Mouse (Mus musculus): ENCODE results near the gene Ube2l6. TPM values are rescaled to one million over a fixed set of nuclear protein-coding genes. Genes with fewer than 3 reads are reported as not detected.

Gene Ube2l6
- polyA plus RNA-seq, 1 experiment = 16.2 TPM

DNA sequence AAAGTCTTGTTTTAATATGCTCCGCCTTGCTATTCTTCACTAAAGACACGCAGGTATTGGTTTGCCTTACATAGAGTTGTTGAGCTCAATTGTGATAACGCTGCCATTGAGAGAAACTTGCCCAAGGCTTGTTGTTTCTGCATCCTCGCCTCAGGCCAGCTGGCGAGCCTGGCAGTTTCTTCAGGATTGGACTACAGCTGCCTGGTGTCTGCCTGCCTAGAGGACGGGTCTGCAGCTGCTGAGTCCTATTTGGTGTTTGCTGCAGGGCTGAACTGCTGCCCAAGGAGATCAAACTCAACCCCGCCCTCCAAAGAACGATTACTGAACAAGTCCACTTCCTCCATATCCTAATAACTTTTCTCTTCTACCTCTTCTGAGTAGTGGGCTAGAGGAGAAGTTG lies 37.9 kb upstream of the Ube2l6 start:
- no peaks in the 10 kb centered on the region for H3K27me3 ChIP-seq (ENCODE audit: control insufficient read depth, insufficient read depth, insufficient read length)
- no peak overlapping the region for H3ac ChIP-seq (ENCODE audit: control insufficient read depth, insufficient read length, low read depth)

DNA sequence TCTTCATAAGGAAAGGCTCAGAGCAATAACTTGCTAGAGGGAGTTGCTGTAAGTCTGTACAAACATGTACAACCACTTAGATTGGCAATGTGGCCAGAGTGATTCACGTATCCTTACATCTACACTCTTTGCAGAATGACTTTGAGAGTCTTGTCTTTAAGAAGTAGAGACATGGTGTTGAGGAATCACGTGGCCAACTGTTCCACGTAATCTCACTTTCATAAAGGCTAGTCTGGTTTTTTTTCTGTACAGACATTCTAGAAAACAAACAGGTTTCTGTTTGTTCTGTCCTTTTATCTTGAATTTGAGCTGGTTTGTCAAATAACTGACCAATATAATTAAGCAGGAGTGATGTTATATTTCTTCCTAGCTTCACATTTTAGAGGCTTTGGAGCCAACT lies 37.3 kb upstream of the Ube2l6 start:
- TF ChIP-seq USF1 (IDR thresholded peaks at IDR 0.05; ENCODE audit: low read depth) (peak; percentile 44), CEBPB (IDR thresholded peaks at IDR 0.05; ENCODE audit: low read depth) (no peak)
- no peaks in the 10 kb centered on the region for H3K27me3 ChIP-seq (ENCODE audit: control insufficient read depth, insufficient read depth, insufficient read length)
- H3K4me3 ChIP-seq (ENCODE audit: insufficient read depth, poor library complexity, severe bottlenecking) = no peak overlapping the region
- no peaks in the 10 kb centered on the region for H3K79me2 ChIP-seq (ENCODE audit: control insufficient read depth, insufficient read depth)
- H3K36me3 ChIP-seq (ENCODE audit: control insufficient read depth, insufficient read depth) = no peaks in the 10 kb centered on the region
- no peak overlapping the region for H3ac ChIP-seq (ENCODE audit: control insufficient read depth, insufficient read length, low read depth)
- no peaks in the 10 kb centered on the region for H3K79me3 ChIP-seq (ENCODE audit: low read depth)

More for the DNA sequence above, 37.9 kb upstream of the Ube2l6 start:
- no peaks in the 10 kb centered on the region for H3K36me3 ChIP-seq (ENCODE audit: control insufficient read depth, insufficient read depth)
- no peaks in the 10 kb centered on the region for H3K79me2 ChIP-seq (ENCODE audit: control insufficient read depth, insufficient read depth)
- TF ChIP-seq FOSL1 (IDR thresholded peaks at IDR 0.05; ENCODE audit: insufficient read depth, low read length, poor library complexity, severe bottlenecking) = no peak
- no peak for TF ChIP-seq CTCF (IDR thresholded peaks at IDR 0.05; ENCODE audit: control insufficient read depth, insufficient read depth, insufficient read length)
- no peak for TF ChIP-seq MAX (IDR thresholded peaks at IDR 0.05)
- TF ChIP-seq CEBPB (IDR thresholded peaks at IDR 0.05; ENCODE audit: low read depth) = no peak
- no peak for TF ChIP-seq USF1 (IDR thresholded peaks at IDR 0.05; ENCODE audit: low read depth)
- TF ChIP-seq MYOD1 (IDR thresholded peaks at IDR 0.05; ENCODE audit: control insufficient read depth, insufficient read length, low read depth) = no peak
- TF ChIP-seq MYOG (IDR thresholded peaks at IDR 0.05; ENCODE audit: control insufficient read depth, extremely low read depth, insufficient read length) = no peak
- H3K4me3 ChIP-seq (ENCODE audit: insufficient read depth, poor library complexity, severe bottlenecking) = no peak overlapping the region
- H3K79me3 ChIP-seq (ENCODE audit: low read depth) = no peaks in the 10 kb centered on the region

DNA sequence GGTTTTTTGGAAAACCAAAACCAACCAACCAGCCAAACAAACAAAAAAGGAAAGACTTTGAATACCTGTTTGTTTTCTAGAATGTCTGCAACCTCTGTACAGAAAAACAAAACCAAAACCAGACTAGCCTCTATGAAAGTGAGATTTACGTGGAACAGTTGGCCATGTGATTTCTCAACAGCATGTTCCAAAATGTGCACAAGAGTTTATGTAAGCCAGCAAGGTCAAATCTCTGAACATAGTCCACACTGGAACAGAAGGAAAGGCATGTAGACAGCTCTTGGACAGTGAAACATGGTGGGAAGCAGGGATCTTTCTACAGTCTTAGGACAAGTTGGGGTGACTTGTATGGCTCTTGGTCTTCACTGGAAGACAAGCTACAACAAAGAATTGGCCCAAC lies 36.8 kb upstream of the Ube2l6 start:
- Histone ChIP-seq H3K79me2 (ENCODE audit: control insufficient read depth, insufficient read depth) (no peaks in the 10 kb centered on the region), H3K79me3 (ENCODE audit: low read depth) (no peaks in the 10 kb centered on the region), H3K27me3 (ENCODE audit: control insufficient read depth, insufficient read depth, insufficient read length) (no peaks in the 10 kb centered on the region), H3ac (ENCODE audit: control insufficient read depth, insufficient read length, low read depth) (no peak overlapping the region), H3K4me3 (ENCODE audit: insufficient read depth, poor library complexity, severe bottlenecking) (no peak overlapping the region), H3K36me3 (ENCODE audit: control insufficient read depth, insufficient read depth) (no peaks in the 10 kb centered on the region)
- no peak for TF ChIP-seq MAX (IDR thresholded peaks at IDR 0.05)
- no peak for TF ChIP-seq FOSL1 (IDR thresholded peaks at IDR 0.05; ENCODE audit: insufficient read depth, low read length, poor library complexity, severe bottlenecking)

DNA sequence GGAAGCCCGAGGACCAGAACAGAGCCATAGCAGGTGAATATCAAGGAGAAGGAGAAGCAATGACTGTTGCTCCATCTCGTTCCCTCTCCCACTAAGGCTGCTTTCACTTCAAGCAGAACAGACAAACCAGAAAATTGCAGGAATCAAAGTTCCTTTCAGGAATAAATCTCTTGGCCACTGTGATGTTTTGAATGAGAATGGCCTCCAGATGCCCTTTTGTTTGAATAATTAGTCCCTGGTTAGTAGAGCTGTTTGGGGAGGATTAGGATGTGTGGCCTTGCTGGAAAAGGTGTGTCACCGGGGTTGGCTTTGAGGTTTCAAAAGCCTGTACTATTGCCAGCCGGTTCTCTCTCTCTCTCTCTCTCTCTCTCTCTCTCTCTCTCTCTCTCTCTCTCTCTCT lies 36.3 kb upstream of the Ube2l6 start:
- Histone ChIP-seq H3K79me2 (ENCODE audit: control insufficient read depth, insufficient read depth) (no peaks in the 10 kb centered on the region), H3ac (ENCODE audit: control insufficient read depth, insufficient read length, low read depth) (no peak overlapping the region), H3K79me3 (ENCODE audit: low read depth) (no peaks in the 10 kb centered on the region), H3K4me3 (ENCODE audit: insufficient read depth, poor library complexity, severe bottlenecking) (no peak overlapping the region), H3K36me3 (ENCODE audit: control insufficient read depth, insufficient read depth) (no peaks in the 10 kb centered on the region), H3K27me3 (ENCODE audit: control insufficient read depth, insufficient read depth, insufficient read length) (no peaks in the 10 kb centered on the region)
- no peak for TF ChIP-seq CEBPB (IDR thresholded peaks at IDR 0.05; ENCODE audit: low read depth)
- no peak for TF ChIP-seq CTCF (IDR thresholded peaks at IDR 0.05; ENCODE audit: control insufficient read depth, insufficient read depth, insufficient read length)
- no peak for TF ChIP-seq FOSL1 (IDR thresholded peaks at IDR 0.05; ENCODE audit: insufficient read depth, low read length, poor library complexity, severe bottlenecking)
- TF ChIP-seq MAX (IDR thresholded peaks at IDR 0.05) = no peak
- no peak for TF ChIP-seq MYOD1 (IDR thresholded peaks at IDR 0.05; ENCODE audit: control insufficient read depth, insufficient read length, low read depth)
- TF ChIP-seq USF1 (IDR thresholded peaks at IDR 0.05; ENCODE audit: low read depth) = no peak
- TF ChIP-seq MYOG (IDR thresholded peaks at IDR 0.05; ENCODE audit: control insufficient read depth, extremely low read depth, insufficient read length) = no peak

DNA sequence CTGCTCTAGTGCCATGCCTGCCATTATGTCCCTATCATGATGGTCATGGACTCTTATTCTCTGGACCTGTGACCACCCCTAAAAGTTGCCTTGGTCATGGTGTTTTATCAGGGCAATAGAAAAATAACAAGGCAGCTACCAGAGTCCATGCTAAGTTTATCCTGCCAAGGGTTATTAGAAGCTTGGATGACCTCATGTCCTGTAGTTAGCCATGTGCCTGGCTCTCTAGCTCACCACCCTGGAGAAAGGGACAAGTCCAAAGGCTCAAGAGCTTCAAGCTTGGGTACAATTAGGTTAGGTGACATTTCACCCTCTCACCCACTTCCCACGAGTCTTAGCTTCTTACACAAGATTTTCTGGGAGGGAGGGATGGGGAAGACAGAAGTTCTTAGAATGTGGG lies 35.8 kb upstream of the Ube2l6 start:
- Histone ChIP-seq H3ac (ENCODE audit: control insufficient read depth, insufficient read length, low read depth) (no peak overlapping the region), H3K27me3 (ENCODE audit: control insufficient read depth, insufficient read depth, insufficient read length) (no peaks in the 10 kb centered on the region), H3K36me3 (ENCODE audit: control insufficient read depth, insufficient read depth) (no peaks in the 10 kb centered on the region), H3K4me3 (ENCODE audit: insufficient read depth, poor library complexity, severe bottlenecking) (no peak overlapping the region), H3K79me2 (ENCODE audit: control insufficient read depth, insufficient read depth) (no peaks in the 10 kb centered on the region), H3K79me3 (ENCODE audit: low read depth) (no peaks in the 10 kb centered on the region)
- no peak for TF ChIP-seq MYOD1 (IDR thresholded peaks at IDR 0.05; ENCODE audit: control insufficient read depth, insufficient read length, low read depth)
- TF ChIP-seq MYOG (IDR thresholded peaks at IDR 0.05; ENCODE audit: control insufficient read depth, extremely low read depth, insufficient read length) = no peak
- no peak for TF ChIP-seq CTCF (IDR thresholded peaks at IDR 0.05; ENCODE audit: control insufficient read depth, insufficient read depth, insufficient read length)
- no peak for TF ChIP-seq CEBPB (IDR thresholded peaks at IDR 0.05; ENCODE audit: low read depth)
- TF ChIP-seq MAX (IDR thresholded peaks at IDR 0.05) = no peak
- TF ChIP-seq USF1 (IDR thresholded peaks at IDR 0.05; ENCODE audit: low read depth) = no peak
- no peak for TF ChIP-seq FOSL1 (IDR thresholded peaks at IDR 0.05; ENCODE audit: insufficient read depth, low read length, poor library complexity, severe bottlenecking)

DNA sequence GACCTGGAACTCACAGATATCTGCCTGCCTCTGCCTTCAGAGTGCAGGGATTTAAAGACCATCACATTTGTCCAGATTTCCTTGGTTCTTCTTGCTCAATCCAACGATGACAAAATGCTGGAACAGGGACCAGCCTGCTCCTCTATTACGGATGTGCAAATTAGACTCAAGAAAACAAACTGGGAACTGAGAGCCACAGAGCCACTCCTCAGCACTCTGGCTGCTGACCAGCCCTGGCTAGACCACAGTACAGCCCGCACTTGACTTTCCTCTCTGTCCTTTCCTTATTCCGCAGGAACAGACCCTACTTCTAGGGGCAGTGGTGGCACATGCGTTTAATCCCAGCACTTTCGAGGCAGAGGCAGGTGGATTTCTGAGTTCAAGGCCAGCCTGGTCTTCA lies 28.1 kb upstream of the Ube2l6 start:
- Histone ChIP-seq H3K4me3 (ENCODE audit: insufficient read depth, poor library complexity, severe bottlenecking) (no peak overlapping the region), H3K27me3 (ENCODE audit: control insufficient read depth, insufficient read depth, insufficient read length) (no peaks in the 10 kb centered on the region), H3K79me2 (ENCODE audit: control insufficient read depth, insufficient read depth) (no peaks in the 10 kb centered on the region), H3K79me3 (ENCODE audit: low read depth) (no peaks in the 10 kb centered on the region), H3ac (ENCODE audit: control insufficient read depth, insufficient read length, low read depth) (no peak overlapping the region), H3K36me3 (ENCODE audit: control insufficient read depth, insufficient read depth) (no peaks in the 10 kb centered on the region)
- TF ChIP-seq FOSL1 (IDR thresholded peaks at IDR 0.05; ENCODE audit: insufficient read depth, low read length, poor library complexity, severe bottlenecking) (no peak), MYOD1 (IDR thresholded peaks at IDR 0.05; ENCODE audit: control insufficient read depth, insufficient read length, low read depth) (no peak), USF1 (IDR thresholded peaks at IDR 0.05; ENCODE audit: low read depth) (no peak)
